Comparison of ENCODE assay signal across 30 mouse cellular contexts in genomic region chr3:146718251-146718650, GRCm38 (mm10). TPM values are rescaled to one million over a fixed set of nuclear protein-coding genes. Genes with fewer than 3 reads are reported as not detected.
DNase-seq lines count a peak whose midpoint lies in the region; ATAC-seq lines count a peak whose summit lies in the region.
"Had no signal": no experiment of that assay in that cellular context is flagged by ENCODE, and none has a peak within 500 bp of the region (broad histone marks: within the 10 kb centered on the region; RNA-seq: fewer than 3 reads in every experiment).

No protein-coding gene starts in this region.

- H3K4me1 ChIP-seq in intestine, embryonic 15.5 days (replicated peaks) = no peaks in the 10 kb centered on the region
- H3K4me1 ChIP-seq in stomach, embryonic 16.5 days (ENCODE audit: control insufficient read depth, insufficient read depth, low read length) = no peaks in the 10 kb centered on the region
- H3K4me1 ChIP-seq in forebrain, embryonic 15.5 days = 0 out of 2 replicates have a peak, but pooled peaks cover 5% of the 10 kb centered on the region
- H3K4me1 ChIP-seq: embryonic facial prominence, embryonic 13.5 days; hindbrain, embryonic 15.5 days; liver, embryonic 13.5 days; megakaryocyte, embryonic 14.5 days; midbrain, embryonic 13.5 days; neural tube, embryonic 13.5 days had no signal

- DNase-seq in heart, adult 11 months = peak; percentile 64
- no peak for DNase-seq in heart, adult 8-10 months (ENCODE audit: low spot score)
- peak; percentile 67 for DNase-seq in Muller cell, postnatal 12 days (ENCODE audit: inconsistent ontology term)
- DNase-seq: adrenal gland, postnatal 25 days; cerebellum, adult 11-12 months; cerebellum, adult 9-11 months; forebrain, postnatal 0 days; heart, postnatal 14 days; liver, embryonic 13.5 days; lung, adult 18-20 months; lung, postnatal 4 days; thymus, adult 2 months; thymus, postnatal 36 days had no signal

- H3K36me3 ChIP-seq in intestine, embryonic 15.5 days = no peaks in the 10 kb centered on the region
- H3K36me3 ChIP-seq in stomach, embryonic 16.5 days (ENCODE audit: control insufficient read depth, insufficient read depth, low read length) = no peaks in the 10 kb centered on the region
- H3K36me3 ChIP-seq in forebrain, embryonic 15.5 days = no peaks in the 10 kb centered on the region
- H3K36me3 ChIP-seq: embryonic facial prominence, embryonic 13.5 days; hindbrain, embryonic 10.5 days; hindbrain, embryonic 15.5 days; liver, embryonic 13.5 days; midbrain, embryonic 13.5 days; neural tube, embryonic 13.5 days had no signal

- no peak overlapping the region for H3K4me3 ChIP-seq in intestine, embryonic 15.5 days (replicated peaks)
- no peak overlapping the region for H3K4me3 ChIP-seq in stomach, embryonic 16.5 days (replicated peaks; ENCODE audit: low read length)
- H3K4me3 ChIP-seq in forebrain, embryonic 15.5 days = no peak overlapping the region
- H3K4me3 ChIP-seq: embryonic facial prominence, embryonic 13.5 days; erythroblast, embryonic 14.5 days; hindbrain, embryonic 10.5 days; hindbrain, embryonic 15.5 days; liver, embryonic 13.5 days; megakaryocyte, embryonic 14.5 days; midbrain, embryonic 13.5 days; neural tube, embryonic 13.5 days had no signal

- H3K27me3 ChIP-seq in intestine, embryonic 15.5 days (replicated peaks) = no peaks in the 10 kb centered on the region
- H3K27me3 ChIP-seq in stomach, embryonic 16.5 days (ENCODE audit: control insufficient read depth, insufficient read depth, low read length) = no peaks in the 10 kb centered on the region
- H3K27me3 ChIP-seq in forebrain, embryonic 15.5 days = no peaks in the 10 kb centered on the region
- H3K27me3 ChIP-seq: embryonic facial prominence, embryonic 13.5 days; hindbrain, embryonic 15.5 days; liver, embryonic 13.5 days; midbrain, embryonic 13.5 days; neural tube, embryonic 13.5 days had no signal

- peak; percentile 97 for ATAC-seq in intestine, embryonic 15.5 days
- ATAC-seq in stomach, embryonic 16.5 days (ENCODE audit: insufficient read depth, low FRiP score) = peak; percentile 37; the same call in 1 of the 2 replicates
- ATAC-seq in forebrain, embryonic 15.5 days (replicated peaks) = no peak
- no peak for ATAC-seq in erythroblast, adult 5-6 weeks (replicated peaks; ENCODE audit: low FRiP score, poor library complexity, severe bottlenecking)
- ATAC-seq: activated CD4-positive, CD25-positive, alpha-beta regulatory T cell, adult 4 months; inflammation-experienced regulatory T-cells, adult 6 months; lung, postnatal 0 days; midbrain, embryonic 13.5 days had no signal

- H3K9me3 ChIP-seq in intestine, embryonic 15.5 days = no peaks in the 10 kb centered on the region
- H3K9me3 ChIP-seq in stomach, embryonic 16.5 days (replicated peaks; ENCODE audit: control insufficient read depth, low read length) = no peaks in the 10 kb centered on the region
- H3K9me3 ChIP-seq in forebrain, embryonic 15.5 days = no peaks in the 10 kb centered on the region
- H3K9me3 ChIP-seq: embryonic facial prominence, embryonic 13.5 days; hindbrain, embryonic 10.5 days; hindbrain, embryonic 15.5 days; liver, embryonic 13.5 days; megakaryocyte, embryonic 14.5 days; midbrain, embryonic 13.5 days; neural tube, embryonic 13.5 days had no signal

- H3K27ac ChIP-seq in intestine, embryonic 15.5 days = no peak overlapping the region
- H3K27ac ChIP-seq in stomach, embryonic 16.5 days (ENCODE audit: low read length) = no peak overlapping the region
- H3K27ac ChIP-seq in forebrain, embryonic 15.5 days (replicated peaks) = no peak overlapping the region
- H3K27ac ChIP-seq: embryonic facial prominence, embryonic 13.5 days; hindbrain, embryonic 10.5 days; hindbrain, embryonic 15.5 days; liver, embryonic 13.5 days; midbrain, embryonic 13.5 days; neural tube, embryonic 13.5 days had no signal

- no peak overlapping the region for H3K9ac ChIP-seq in intestine, embryonic 15.5 days
- no peak overlapping the region for H3K9ac ChIP-seq in stomach, embryonic 16.5 days (ENCODE audit: low read length)
- no peak overlapping the region for H3K9ac ChIP-seq in forebrain, embryonic 15.5 days (replicated peaks)
- H3K9ac ChIP-seq: embryonic facial prominence, embryonic 13.5 days; forebrain, postnatal 0 days; hindbrain, embryonic 15.5 days; liver, embryonic 13.5 days; midbrain, embryonic 13.5 days; neural tube, embryonic 13.5 days had no signal

- H3K4me2 ChIP-seq in intestine, embryonic 15.5 days (replicated peaks) = no peak overlapping the region
- H3K4me2 ChIP-seq in stomach, embryonic 16.5 days (ENCODE audit: low read depth, low read length) = no peak overlapping the region
- H3K4me2 ChIP-seq in forebrain, embryonic 15.5 days (replicated peaks) = no peak overlapping the region
- H3K4me2 ChIP-seq: embryonic facial prominence, embryonic 13.5 days; hindbrain, embryonic 15.5 days; liver, embryonic 13.5 days; midbrain, embryonic 13.5 days; neural tube, embryonic 13.5 days had no signal

- 62% methylated on average over 5 of the region's 5 CpGs for WGBS in intestine, embryonic 15.5 days
- WGBS in stomach, embryonic 16.5 days = 53% methylated on average over 5 of the region's 5 CpGs
- WGBS in forebrain, embryonic 15.5 days = 76% methylated on average over 5 of the region's 5 CpGs

RNA-seq across cellular contexts. Expression of gene Samd13, which starts 32.9 kb away (rescaled TPM):
- total RNA-seq in heart, adult 8-10 months (2022) = 1 to 10 TPM; 2.4 to 3.9 (median 3.2) TPM
- polyA plus RNA-seq in intestine, embryonic 15.5 days (2015; fragmentation: Nextera tagmentation; extraction: Ambion mirVana) = 0.53 and 0.59 TPM in 2 replicates
- polyA plus RNA-seq in stomach, embryonic 16.5 days (2015; fragmentation: Nextera tagmentation; extraction: Ambion mirVana) = 0.67 and 0.98 TPM in 2 replicates
- 0.34 and 0.48 TPM in 2 replicates for polyA plus RNA-seq in forebrain, embryonic 15.5 days (2015; fragmentation: Nextera tagmentation; extraction: Ambion mirVana)
- not detected in 2 replicates for total RNA-seq in erythroblast, adult 5-6 weeks (2015; ENCODE audit: low replicate concordance)
- 0.60 and 0.84 TPM in 2 replicates for total RNA-seq in erythroblast, adult 5-6 weeks (2017; ENCODE audit: low replicate concordance)
- total RNA-seq: layer of hippocampus, adult 18-20 months; layer of hippocampus, postnatal 14 days had no signal
- polyA plus RNA-seq: erythroblast, embryonic 14.5 days; small intestine, adult 2 months; thymus, adult 2 months had no signal

Comparison
In these comparisons a context has a peak if more than half of its experiments do, and no peak if none do; other contexts are left out.
1. ATAC-seq: peak in intestine, embryonic 15.5 days (single experiment) and stomach, embryonic 16.5 days (single experiment); none in forebrain, embryonic 15.5 days (single experiment) and erythroblast, adult 5-6 weeks (single experiment).